Mouse (Mus musculus): ENCODE data around the gene Izumo1.

Gene Izumo1

DNA sequence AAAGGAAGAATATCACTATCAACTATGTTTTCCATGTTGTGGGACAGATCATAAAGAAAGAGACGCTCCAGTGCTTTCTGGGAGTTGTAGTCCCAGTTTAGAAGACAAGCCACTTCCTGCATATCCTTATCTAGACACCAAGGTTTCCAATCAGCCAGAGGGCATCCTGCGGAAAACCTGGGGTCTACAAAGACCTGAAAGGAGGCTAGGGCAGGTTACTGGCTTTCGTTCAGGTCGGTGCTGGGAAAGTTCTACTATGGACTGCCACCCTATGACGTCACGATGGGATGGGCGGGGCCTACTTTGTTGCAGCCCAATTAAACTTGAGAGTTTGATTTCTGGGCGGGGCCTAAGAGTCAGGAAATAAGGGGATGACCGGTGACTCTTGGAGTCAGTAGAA lies at the start of gene Izumo1:
TSS of gene Izumo1 (plus strand) at position 369 of the 400 bp plus-strand sequence.
- DNase-seq, result no peak

DNA sequence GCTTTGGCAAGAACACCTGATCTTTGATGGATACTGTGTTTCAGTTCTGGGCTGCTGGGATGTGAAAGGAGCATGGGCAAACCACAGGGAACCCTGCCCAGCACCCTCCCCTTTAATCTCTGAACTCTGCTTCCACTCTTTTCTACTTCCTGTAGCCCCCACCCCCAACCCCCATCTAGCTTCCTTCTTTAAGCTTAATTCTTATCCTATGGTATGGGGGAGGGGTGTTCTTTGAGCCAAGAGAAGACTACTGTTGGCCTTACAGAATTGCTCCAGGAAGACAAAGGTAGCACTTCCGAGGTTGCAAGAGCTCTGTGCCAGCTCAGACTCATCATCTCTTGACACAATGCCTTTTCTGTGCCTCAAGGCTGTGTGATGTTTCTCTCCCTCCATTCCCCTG lies 49.6 kb upstream of the Izumo1 start:
- no peak for DNase-seq

DNA sequence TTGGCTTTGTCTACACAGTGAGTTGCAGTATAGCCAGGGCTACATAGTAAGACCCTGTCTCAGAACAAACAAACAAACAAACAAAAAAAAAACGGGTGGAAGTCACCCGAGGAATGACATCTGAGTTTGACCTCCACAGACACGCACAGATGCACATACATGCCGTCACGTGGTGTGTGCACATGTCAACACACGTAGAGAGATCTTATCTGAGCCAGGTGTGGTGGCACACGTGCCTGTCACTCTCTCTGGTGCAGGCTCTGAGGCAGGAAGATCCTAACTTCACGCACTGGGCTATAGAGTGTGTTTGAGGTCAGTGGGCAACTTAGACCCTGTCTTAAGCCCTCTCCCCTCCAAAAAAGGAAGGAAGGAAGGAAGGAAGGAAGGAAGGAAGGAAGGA lies 47.7 kb upstream of the Izumo1 start:
- DNase-seq, result no peak

DNA sequence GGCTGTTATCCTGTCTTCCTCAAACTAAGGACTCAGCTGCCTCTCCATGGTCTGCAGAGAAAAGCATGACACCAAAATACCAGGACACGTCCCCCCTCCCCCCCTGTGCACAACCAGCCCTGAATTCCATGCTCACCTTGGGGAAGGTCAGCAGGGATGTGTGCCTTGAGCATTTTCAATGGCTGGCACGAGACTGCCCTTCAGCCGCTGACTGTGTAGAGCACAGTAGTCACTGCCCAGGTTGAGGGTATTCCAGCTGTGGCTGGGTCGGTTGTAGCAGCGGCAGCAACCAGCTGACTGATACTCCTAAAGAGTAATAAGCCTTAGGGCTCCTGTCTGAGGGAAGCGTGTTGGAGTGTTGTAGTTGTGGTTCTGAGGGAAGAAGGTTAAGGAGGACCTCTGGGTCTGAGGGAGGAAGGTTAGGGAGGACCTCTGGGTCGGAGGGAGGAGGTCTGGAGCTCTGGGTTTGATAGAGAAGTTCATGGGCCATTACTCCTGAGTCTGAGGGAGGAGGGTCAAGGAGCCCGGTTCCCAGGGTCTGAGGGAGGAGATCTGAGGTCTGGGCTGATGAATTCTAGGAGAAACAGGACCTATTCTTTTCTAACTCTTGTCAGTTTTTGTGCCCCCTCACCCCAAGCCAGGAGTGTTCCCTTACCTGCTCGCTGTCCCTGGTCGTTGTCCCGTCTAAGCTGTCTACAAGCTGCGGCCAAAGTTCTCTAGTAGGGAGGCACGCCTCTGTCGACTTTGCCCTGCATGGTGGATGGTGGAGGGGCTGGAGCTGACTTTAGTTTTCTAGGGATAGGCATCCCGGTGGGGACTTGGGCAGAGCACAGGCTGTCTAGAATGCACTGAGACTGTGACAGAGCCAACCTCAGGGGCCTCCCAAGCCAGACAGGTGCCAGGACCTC lies 46.9 kb upstream of the Izumo1 start:
- DNase-seq, result no peak

DNA sequence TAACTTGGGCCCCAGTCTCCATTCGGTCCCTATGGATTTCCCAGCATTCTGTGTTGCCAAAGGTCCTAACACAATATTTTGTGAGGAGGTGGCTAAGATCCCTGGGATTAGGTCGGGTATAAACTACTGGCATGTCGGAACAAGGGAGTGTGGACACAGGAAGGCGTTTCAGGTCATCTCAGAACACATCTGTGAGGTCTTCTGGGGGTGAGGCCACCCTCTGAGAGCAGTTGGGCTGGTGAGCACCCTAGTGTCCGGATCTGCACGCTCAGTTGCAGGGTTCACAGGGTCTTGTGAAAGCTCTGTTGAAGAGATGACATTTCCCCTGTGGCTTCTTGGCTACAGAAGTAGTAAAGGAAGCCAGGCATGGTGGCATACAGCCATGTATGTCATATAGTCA lies 35.7 kb upstream of the Izumo1 start:
- DNase-seq, result no peak

DNA sequence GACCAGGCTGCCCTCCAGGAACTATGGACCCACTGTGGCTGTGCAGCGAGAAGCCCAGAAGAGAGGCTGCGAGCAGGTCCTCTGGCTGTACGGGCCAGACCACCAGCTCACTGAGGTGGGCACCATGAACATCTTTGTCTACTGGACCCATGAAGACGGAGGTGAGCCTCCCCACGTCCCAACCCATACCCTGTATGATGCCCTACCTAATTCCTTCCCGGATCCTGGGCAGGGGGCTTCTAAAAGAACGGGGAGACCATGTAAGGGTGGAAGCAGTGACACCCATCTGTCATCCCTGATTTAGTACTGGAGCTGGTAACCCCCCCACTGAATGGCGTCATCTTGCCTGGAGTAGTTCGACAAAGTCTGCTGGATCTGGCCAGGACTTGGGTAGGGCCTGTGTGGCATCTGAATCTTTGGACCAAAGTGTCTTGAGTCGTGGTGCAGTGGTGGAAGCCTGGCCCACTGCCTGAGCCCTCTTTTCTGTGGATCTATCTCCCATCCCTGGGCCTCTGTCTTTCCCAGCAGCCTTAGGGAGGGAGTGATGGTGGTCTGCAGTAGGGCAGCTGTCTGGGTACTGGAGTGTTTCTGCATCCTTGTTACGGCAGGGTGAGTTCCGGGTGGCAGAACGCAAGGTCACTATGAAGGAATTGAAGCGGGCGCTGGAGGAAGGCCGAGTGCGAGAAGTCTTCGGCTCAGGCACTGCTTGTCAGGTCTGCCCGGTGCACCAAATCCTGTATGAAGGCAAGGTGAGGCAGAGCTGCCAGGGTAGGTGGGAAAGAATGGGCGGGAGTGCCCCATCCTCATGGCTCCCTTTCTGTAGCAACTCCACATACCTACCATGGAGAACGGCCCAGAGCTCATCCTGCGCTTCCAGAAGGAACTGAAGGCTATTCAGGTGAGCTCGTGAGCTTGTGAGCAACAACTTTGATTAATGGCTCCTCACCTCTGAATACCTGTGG lies 33.7 kb upstream of the Izumo1 start:
- no peak for DNase-seq

DNA sequence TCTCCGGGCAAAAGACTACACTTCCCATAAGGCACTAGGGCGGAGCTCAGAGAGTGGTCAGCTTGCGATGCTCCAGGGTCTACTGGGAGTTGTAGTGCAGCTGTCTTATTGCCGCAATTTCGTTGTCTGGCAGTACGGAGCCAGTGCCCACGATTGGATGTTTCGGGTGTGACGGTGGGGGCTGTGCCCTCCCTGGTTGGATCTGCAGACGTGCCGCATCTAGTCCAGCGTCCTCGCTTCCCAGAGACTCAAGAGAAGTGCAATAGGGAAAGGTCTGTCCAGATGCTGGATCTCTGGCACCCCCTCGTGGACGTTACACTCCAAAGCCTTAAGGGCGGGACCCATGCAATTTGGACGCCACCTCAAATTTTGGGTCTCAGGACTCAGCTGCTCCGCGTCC lies 32.4 kb upstream of the Izumo1 start:
- DNase-seq, result peak; percentile 92

DNA sequence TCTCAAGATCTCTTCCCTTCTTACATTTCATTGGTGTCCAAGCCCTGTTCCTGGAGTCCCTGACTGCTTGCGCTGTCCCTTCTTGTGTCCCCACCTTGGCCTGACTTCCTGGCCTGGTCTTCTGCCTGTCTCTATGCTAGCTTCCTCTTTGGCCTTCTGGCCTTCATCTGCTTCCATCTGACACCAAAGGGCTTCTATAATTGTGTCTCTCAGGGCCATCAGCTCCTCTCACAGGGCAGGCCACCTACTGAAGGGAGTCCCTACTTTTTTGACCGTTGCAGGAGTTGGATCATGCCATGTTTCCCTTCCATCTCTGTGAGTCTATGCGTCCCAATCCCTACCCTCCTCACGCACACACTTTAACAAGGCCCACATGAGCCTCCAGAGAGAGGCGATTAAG lies 31.7 kb upstream of the Izumo1 start:
- no peak for DNase-seq

DNA sequence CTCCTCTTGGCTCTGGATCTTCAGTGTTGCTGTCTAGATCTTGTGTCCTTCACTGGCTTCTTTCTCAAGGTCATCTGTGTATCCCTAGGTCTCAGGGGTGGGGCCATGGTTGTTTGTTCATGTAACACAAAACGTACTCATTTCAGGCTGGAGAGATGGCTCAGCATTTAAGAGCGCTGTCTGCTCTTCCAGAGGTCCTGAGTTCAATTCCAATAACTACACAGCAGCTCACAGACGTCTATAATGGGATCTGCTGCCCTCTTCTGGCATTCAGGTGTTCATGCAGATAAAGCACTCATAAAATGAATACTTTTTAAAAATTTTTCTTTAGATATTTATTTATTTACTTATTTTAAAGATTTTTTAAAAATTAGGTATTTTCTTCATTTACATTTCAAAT lies 30.7 kb upstream of the Izumo1 start:
- no peak for DNase-seq

DNA sequence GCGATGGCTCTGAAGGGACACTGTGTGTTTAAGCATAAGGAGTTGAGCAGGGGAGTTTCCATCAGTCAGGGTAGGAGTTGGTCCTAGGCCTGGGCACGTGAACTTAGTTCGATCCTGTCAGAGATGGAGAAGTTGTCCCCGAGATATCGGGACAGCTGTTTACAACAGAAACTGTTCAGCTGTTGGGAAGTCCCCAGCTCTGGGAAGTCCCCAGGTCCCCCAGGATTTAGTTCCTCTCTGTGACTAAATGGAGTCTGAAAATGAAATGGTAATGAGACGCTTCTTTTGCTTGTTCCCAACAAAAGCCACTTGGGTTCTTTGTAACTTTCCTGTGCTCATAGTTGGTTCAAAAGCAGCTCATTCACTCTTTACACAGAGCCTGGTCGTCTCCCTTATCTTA lies 29.7 kb upstream of the Izumo1 start:
- no peak for DNase-seq

DNA sequence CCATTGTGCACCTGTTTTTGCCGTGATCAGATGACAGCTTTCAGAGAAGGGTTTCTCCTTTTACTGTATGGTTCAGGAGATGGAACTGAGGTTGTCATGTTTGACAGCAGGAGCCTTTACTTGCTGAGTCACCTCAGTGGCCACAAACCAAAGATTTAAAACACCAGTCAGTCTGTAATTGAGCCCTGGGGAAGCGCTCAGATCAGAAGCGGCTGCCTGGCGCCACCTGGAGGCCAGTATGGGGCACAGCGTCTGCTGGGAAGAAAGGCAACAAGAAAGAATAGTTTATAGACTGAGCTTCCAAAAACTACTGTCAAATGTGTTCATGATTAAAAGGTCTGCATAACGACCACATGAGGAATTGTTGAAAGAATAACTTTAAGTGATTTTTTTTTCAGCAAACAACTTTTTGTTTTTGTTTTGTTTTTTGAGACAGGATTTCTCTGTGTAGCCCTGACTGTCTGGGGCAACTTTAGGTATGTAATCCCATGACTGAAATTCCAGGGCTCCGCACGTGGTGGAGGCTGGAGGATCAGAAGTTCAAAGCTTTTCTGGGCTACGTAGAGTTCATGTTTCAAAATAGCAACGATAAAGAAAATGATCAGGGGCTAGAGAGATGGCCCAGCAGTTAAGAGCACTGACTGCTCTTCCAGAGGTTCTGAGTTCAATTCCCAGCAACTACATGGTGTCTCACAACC lies 28.3 kb upstream of the Izumo1 start:
- DNase-seq, result peak; percentile 76

DNA sequence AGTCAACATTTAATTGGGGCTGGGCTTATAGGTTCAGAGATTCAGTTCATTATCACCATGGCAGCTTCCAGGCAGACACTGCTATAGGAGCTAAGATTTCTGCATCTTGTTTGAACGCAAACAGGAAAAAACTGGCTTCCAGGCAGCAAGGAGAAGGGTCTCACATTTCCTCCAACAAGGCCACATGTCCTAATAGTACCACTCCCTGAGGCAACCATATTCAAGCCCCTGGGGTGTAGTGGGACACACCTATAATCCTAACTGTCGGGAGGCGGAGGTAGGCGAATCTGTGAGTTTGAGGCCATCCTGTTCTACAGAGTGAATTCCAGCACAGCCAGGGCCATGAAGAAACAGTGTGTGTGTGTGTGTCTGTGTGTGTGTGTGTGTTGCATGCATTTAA lies 26.4 kb upstream of the Izumo1 start:
- DNase-seq, result no peak

DNA sequence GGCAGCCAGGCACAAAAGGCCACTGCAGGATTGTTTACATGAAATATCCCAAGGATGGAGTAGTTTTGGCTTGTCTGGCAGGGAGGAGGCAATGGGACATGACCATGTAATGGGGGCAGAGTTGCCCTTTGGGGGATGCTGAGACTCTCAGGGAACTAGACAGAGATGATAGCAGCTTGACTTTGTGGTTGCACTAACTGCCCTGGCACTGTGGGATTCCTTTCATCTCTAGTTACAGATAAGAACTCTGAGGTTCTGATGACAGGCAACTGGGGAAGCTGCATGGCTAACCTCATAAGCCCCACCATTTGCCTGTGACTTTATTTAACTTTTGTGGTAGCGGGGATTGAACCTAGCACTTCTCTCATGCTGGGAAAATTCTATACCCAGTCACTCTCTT lies 25.5 kb upstream of the Izumo1 start:
- DNase-seq, result no peak

DNA sequence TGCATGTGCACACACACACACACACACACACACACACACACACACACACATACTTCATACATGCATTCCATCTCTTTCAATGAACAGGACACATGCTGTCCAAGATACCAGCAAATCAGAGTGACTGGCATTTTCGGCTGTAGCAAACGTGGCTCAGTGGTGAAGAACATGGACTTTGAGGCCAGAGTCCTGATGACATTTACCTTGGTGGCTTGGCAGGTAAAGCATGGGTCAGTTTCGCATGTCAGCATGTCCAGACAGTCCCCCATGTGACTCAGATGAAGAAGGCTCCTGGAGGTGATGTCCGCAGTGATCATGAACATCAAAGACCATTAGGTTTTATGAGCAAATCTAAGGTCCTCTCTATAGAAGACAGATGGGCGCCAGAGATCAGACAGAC lies 24.6 kb upstream of the Izumo1 start:
- DNase-seq, result no peak

DNA sequence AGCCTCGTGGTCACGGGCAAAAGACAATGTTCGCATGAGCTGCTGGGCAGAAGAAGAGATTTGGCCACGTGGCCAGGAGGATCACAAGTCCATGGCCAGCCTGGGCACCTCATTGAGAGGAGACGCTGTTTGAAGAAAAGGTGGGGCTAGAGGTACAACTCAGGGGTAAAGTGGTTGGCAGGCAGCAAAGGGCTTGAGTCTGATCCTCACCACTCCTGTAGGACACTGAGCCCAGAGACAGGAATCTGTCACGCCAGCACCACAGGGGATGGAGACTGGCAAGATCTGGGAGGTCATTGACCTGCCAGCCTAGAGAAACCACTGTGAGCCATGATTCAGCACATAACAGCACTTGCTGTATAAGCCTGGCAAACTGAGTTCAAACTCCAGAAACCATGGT lies 24.1 kb upstream of the Izumo1 start:
- no peak for DNase-seq

DNA sequence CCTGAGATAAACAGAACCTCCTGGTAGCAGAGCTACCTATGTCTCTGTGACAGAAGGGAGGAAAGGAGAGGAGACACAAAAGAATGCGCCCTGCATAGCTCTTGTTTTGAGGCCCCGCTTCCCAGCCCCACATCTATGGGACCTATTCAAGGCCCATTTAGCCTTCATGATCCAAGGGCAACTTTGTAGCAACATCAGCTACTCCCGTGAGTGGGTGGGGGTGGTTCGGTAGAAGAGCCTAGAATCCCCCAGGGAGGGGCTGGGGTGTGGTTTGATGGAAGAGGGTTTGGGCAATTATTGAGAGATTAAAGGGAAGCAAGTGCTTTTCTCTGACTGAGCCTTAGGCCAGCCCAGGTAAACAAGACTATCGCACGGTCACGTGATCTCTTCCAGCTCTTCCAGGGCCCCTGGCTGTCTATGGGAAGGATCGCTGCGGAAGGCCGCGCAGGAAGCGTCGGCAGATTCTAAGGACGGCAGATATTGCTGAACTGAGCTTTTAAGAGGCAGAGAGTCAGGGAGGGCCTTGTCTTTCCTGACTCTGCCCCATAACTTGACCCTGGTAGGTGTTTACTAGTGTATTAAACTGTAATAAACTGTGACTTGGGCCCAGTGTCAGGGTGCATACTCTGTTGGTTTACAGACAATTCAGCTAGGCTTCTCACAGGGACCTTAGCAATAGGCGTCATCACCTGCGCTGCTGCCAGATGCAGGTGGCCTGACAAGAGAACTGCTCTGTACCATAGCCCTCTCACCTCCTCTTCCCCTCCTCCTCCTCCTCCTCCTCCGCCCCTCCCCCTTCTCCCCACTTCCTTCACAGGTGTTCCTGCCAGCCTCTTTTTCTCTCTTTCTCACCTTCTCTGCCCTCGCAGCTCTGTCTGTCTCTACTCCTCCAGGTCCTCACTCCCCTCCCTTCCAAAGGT lies 22.4 kb upstream of the Izumo1 start:
- DNase-seq, result no peak

DNA sequence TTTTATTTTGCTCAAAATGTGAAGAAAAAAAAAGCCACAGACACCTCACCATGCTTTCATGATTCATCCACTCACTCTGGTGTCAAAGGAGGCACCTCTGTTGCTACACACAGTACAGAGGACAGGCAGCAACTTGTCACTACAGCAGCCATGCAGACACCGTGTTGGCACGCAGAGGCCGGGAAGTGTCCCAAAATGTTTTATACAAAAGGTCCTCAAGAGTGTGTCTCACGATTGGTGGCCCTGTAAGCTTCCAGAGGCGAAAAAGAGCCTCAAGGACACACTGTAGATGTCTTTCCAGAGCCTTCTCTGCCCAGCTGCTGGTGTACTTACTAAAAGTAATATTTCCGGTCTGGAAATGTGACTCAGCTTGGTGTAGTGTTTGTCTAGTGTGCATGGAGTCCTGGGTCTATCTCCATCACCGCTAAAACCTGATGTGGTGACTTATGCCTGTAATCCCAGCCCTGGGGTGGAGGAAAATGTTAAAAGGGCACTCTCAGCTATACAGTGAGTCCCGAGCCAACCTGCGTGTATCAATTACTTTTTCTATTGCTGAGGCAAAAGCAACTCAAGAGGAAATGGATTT lies 15.8 kb upstream of the Izumo1 start:
- DNase-seq, result no peak

DNA sequence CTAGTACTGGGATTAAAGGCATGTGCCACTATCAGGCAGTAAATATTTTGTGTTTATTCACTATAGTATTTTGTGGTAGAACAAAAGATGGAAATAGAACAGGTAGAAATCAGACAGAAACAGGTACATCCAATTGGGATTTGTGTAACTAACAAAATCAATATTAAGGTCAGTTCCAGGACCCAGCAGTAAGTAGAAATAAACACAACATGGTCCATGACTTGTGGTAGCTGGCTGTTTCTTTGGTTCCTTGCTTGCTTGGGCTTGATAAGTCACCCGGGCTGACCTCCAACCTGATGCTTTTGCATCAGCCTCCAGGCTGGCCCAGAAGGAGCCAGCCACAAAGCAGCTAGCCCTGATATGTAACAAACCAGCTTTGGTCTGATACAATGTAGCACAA lies 12.1 kb upstream of the Izumo1 start:
- no peak for DNase-seq

DNA sequence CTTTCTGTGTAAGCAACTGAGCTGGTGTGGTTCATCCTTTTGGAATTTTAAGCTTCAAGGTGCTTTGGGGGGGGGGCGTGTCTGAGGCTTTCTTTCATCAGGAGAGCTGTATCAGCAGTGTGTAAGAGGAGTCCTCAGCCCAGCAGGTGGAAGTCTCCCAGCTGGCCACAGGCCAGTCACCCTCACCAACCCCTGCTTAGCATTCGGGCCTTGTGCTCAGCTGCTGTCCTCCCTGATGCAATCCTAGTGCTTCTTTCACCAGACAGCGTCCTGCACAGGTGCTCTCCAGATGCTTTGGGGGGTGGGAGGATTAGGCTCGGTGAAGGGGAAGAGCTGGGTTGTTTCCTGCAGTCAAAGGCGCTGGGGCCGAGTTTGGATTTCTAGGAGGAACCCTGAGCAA lies 5.3 kb upstream of the Izumo1 start:
- no peak for DNase-seq

DNA sequence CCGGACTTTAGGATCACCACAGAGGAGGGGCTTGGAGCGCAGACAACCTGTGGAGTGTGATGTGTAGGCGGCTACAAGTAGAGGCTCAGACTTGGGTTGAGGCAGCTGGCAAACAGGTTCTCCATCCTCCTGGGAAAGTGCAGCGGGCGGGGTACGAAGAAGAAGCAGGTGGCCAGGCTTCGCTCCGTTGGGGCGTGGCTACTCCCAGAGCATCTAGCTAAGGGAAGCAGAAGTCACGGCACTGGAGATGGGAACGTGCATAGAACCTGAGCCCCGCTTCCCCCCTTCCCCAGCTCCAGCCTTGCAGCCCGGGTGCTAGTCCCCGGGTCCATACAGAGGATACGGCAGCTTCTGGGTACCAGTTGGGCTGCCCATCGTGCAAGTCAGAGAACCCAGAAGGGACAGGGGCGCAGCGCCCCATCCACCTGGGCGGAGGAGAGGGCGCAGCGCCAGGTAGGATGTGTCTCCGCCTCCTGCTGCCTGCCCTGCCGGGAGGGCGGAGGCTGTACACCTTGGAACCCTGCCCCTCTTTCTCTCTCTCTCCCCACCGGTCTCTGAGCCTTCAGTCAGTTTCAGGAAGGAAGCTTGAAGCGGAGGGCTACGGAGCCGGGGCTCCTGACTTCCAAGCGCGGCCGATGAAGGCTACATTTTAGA lies 4.4 kb upstream of the Izumo1 start, which contains the start of gene Fut1:
TSS of gene Fut1 (plus strand) at position 248 of the 654 bp plus-strand sequence.
- DNase-seq, result no peak

DNA sequence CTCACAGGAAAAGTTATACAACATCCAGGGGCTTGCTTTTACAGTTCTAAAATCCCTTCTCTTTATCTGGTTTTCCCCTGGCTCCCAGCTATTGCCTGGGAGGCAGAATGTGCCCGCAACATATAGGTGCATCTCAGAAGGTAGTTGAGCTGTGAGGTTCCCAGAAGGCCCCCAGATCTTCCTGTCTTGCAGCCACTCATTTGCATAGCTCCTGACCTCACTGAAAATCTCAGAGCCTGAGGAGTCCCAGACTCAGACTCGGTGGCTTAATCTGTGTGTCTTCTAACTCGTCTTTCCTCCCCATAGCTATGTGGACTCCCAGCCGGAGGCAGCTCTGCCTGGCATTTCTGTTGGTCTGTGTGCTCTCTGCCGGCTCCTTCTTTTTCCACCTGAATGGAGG lies 3.3 kb upstream of the Izumo1 start:
- DNase-seq, result no peak

Data from right cerebral cortex, postnatal 4 days (tissue).